Mouse (Mus musculus): Measurements from ENCODE around the gene Slc29a2.

DNA sequence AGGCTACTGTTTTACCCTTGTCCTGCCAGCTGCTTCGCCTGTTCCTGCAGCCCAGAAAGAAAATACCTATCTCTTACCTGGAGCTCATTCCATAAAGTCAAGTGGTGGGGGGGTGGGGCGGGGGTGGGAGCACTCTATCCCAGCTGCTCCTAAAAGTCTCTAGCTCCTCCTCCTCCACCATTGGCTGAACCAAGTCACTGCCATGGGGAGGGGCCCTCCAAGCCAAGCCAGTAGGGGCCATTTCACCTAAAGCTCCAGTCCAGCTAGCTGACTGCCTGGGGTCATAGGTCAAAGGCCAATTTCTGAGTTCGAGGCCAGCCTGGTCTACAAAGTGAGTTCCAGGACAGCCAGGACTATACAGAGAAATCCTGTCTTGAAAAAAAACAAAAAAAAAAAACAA lies 9.0 kb downstream of the Slc29a2 start:
- TF ChIP-seq CTCF (IDR thresholded peaks at IDR 0.05; ENCODE audit: low read depth) (no peak), EP300 (optimal IDR thresholded peaks at IDR 0.05) (no peak)
